Mouse (Mus musculus): ENCODE measurements at regions not wholly inside any gene's neighbourhood (a gene's known extent, or its start where the extent isn't known, plus 50 kb on each side); places are given as distances from the start of the nearest gene placed in this dataset.
A peak's percentile ranks its signal among the peaks of the same experiment; 100 is the strongest.

DNA sequence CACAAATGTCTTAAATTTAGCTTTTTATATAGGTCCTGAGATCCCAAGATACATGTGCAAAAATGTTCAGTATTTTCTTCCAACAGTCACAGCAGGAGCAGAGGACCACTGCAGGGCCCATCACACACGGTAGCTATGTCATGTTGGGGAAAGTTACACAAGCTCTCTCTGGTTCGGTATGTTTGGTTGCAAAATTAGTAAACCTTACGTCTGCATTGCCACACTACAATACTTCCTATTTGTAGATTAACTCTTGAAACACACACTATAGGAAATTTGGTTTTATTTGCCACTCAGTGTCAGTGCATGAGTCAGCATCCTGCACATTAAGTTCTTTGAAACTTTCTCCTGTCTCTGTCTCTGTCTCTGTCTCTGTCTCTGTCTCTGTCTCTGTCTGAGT is 82.0 kb downstream of the Cth start:
- no peaks in the 10 kb centered on the region for H3K27me3 ChIP-seq (replicated peaks; ENCODE audit: control insufficient read depth, insufficient read depth, low read length)
- H3K36me3 ChIP-seq (ENCODE audit: control insufficient read depth, insufficient read depth, low read length): no peaks in the 10 kb centered on the region
- H3K9me3 ChIP-seq (replicated peaks; ENCODE audit: control insufficient read depth, low read length): no peaks in the 10 kb centered on the region
- H3K4me2 ChIP-seq (ENCODE audit: low read length): no peak overlapping the region
- 88% methylated on average over 3 of the region's 3 CpGs for WGBS
- H3K9ac ChIP-seq (ENCODE audit: low read length): no peak overlapping the region
- no peak for DNase-seq (ENCODE audit: low spot score)
- 0 out of 2 replicates have a peak, but pooled peaks cover 4% of the 10 kb centered on the region for H3K4me1 ChIP-seq (ENCODE audit: control insufficient read depth, insufficient read depth, low read length)
- ATAC-seq: no peak
- no peak overlapping the region for H3K4me3 ChIP-seq (ENCODE audit: low read depth, low read length)
- H3K27ac ChIP-seq (ENCODE audit: low read depth, low read length): no peak overlapping the region

DNA sequence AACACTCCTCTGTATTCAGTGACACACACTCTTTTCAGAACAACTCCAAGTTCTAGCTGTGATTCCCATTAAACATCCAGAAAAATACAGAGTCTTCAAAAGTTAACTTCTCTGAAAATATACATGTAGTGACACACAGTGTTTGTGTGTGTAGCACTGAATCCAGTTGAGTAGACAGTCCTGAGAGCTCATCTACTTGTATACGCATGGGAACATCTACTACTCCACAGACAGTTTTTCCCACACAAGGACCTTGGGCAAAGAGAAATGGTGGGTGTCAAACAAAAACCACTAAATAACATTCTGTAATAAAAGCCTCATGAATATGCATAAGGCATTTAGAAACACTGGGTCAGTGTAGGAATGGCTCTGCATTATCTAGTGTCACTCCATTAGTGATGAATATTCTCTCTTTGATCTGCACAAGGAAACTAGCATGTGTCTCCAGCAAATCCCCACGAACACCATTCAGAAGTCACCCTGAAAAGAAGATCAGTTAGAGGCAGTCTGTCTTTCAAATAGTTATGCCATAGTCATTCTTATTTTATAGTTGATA is 83.6 kb downstream of the Cth start:
- no peak overlapping the region for H3K4me2 ChIP-seq (ENCODE audit: low read length)
- ATAC-seq: no peak
- 0 out of 2 replicates have a peak, but pooled peaks cover 4% of the 10 kb centered on the region for H3K4me1 ChIP-seq (ENCODE audit: control insufficient read depth, insufficient read depth, low read length)
- WGBS: 10% methylated on average over 2 of the region's 2 CpGs
- H3K4me3 ChIP-seq (ENCODE audit: low read depth, low read length): no peak overlapping the region
- no peak overlapping the region for H3K9ac ChIP-seq (ENCODE audit: low read length)
- H3K36me3 ChIP-seq (ENCODE audit: control insufficient read depth, insufficient read depth, low read length): no peaks in the 10 kb centered on the region
- peak; percentile 3 for DNase-seq (ENCODE audit: low spot score)
- no peak overlapping the region for H3K27ac ChIP-seq (ENCODE audit: low read depth, low read length)
- H3K27me3 ChIP-seq (replicated peaks; ENCODE audit: control insufficient read depth, insufficient read depth, low read length): no peaks in the 10 kb centered on the region
- H3K9me3 ChIP-seq (replicated peaks; ENCODE audit: control insufficient read depth, low read length): no peaks in the 10 kb centered on the region

DNA sequence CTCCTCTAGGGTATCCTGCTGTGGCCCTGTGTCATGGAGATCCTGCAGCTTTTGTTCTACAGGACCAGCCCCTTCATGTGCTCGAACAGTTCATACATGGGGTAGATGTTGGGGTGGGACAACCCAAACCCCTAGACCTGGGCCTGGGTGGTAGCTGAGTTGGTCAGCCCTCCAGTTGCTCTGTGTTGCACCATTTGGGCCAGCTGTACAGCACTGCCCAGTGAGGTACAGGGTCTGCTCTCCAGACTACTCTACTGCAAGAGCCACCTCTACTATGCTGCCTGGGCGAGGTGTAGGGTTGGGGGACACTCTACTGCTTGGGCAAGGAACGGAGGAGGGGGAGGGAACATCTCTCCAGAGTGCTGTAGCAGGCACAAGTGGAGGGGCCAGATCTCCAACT is 120.6 kb downstream of the Cth start:
- ATAC-seq (no peak), DNase-seq (ENCODE audit: low spot score) (no peak)
- no peak overlapping the region for H3K4me3 ChIP-seq (ENCODE audit: low read depth, low read length)
- H3K27ac ChIP-seq (ENCODE audit: low read depth, low read length): no peak overlapping the region
- no peak overlapping the region for H3K4me2 ChIP-seq (ENCODE audit: low read length)
- H3K9ac ChIP-seq (ENCODE audit: low read length): no peak overlapping the region
- no peaks in the 10 kb centered on the region for H3K9me3 ChIP-seq (replicated peaks; ENCODE audit: control insufficient read depth, low read length)
- no peaks in the 10 kb centered on the region for H3K36me3 ChIP-seq (ENCODE audit: control insufficient read depth, insufficient read depth, low read length)
- H3K27me3 ChIP-seq (replicated peaks; ENCODE audit: control insufficient read depth, insufficient read depth, low read length): no peaks in the 10 kb centered on the region
- no peaks in the 10 kb centered on the region for H3K4me1 ChIP-seq (ENCODE audit: control insufficient read depth, insufficient read depth, low read length)
- WGBS: 63% methylated on average over 3 of the region's 3 CpGs

DNA sequence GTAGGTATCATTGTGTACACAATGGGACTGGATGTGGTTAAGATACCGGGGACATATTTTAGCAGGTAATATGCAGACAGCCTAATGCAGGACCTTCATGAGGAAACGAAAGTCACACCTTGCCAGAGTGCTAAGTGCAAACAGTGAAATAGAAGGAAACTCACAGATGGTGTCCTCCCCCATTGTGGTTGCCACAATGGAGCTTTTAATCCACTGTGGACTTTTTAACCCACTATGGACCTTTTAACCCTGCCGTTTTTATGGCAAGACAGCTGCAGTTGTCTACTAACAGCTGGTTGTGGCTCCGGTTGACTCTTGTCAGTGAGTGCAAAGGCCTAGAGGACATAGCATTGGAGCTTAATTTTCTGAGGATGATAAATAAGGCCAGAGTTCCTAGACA is 121.5 kb downstream of the Cth start:
- Histone ChIP-seq H3K27ac (ENCODE audit: low read depth, low read length) (no peak overlapping the region), H3K9me3 (replicated peaks; ENCODE audit: control insufficient read depth, low read length) (no peaks in the 10 kb centered on the region), H3K4me1 (ENCODE audit: control insufficient read depth, insufficient read depth, low read length) (no peaks in the 10 kb centered on the region), H3K36me3 (ENCODE audit: control insufficient read depth, insufficient read depth, low read length) (no peaks in the 10 kb centered on the region), H3K4me2 (ENCODE audit: low read length) (no peak overlapping the region), H3K27me3 (replicated peaks; ENCODE audit: control insufficient read depth, insufficient read depth, low read length) (no peaks in the 10 kb centered on the region), H3K4me3 (ENCODE audit: low read depth, low read length) (no peak overlapping the region), H3K9ac (ENCODE audit: low read length) (no peak overlapping the region)
- no peak for ATAC-seq
- DNase-seq (ENCODE audit: low spot score): no peak
- WGBS: 80% methylated on average over 4 of the region's 4 CpGs

DNA sequence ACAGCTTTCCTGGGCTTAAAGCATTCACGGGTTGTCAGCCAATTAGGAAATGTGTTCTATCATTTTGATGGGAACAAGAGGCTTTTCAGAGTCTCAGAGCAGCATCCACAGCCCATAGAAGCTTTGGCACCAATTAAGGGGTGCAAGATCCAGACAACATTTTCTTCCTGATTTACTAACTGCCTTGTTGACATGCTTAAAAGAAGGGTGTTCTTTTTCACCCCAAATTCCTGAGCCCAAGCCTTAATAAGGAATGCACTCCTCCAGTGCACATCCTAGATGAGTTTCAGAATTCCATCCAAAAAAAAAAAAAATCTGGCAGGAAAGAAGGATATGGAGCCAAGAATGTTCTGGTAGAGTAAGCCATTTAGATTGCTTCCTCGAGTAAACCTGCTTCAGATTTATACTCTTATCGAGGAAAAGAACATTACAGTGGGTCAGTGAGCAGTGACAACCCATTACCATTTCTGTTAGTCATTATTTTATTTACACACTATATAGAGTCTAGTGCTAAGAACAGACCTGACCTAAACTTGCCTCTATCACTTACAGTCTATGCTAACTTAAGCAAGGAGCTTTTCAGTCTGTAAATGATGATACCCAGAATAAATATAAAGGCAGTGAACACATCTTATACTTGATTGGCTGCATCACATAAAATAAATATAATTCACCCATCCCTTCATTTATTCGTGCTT is 137.2 kb downstream of the Cth start:
- WGBS: 31% methylated on average over 4 of the region's 4 CpGs
- Histone ChIP-seq H3K4me3 (ENCODE audit: low read depth, low read length) (no peak overlapping the region), H3K9me3 (replicated peaks; ENCODE audit: control insufficient read depth, low read length) (no peaks in the 10 kb centered on the region), H3K9ac (ENCODE audit: low read length) (no peak overlapping the region), H3K27ac (ENCODE audit: low read depth, low read length) (no peak overlapping the region), H3K36me3 (ENCODE audit: control insufficient read depth, insufficient read depth, low read length) (no peaks in the 10 kb centered on the region), H3K4me1 (ENCODE audit: control insufficient read depth, insufficient read depth, low read length) (no peaks in the 10 kb centered on the region), H3K4me2 (ENCODE audit: low read length) (no peak overlapping the region), H3K27me3 (replicated peaks; ENCODE audit: control insufficient read depth, insufficient read depth, low read length) (no peaks in the 10 kb centered on the region)
- DNase-seq (ENCODE audit: low spot score): peak; percentile 55
- ATAC-seq: peak; percentile 78

DNA sequence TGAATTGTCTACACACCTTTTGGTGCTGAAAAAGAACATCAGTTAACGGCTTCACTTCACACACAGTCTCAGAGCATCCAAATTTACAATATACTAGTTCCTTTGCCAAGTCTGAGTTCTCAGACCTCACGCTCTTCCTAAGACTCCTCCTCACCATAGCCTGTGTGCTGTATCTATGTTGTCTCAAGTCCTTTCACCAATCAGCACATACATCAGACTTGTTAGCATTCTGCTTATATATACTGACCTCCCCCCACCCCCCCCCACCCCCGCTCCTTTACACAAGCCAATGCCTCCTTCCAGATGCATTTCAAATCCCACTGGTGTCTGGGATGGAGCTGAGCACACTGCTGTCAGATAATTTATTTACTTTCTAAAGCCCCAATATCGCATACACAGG is 143.8 kb downstream of the Cth start:
- no peak overlapping the region for H3K9ac ChIP-seq (ENCODE audit: low read length)
- H3K4me3 ChIP-seq (ENCODE audit: low read depth, low read length): no peak overlapping the region
- H3K36me3 ChIP-seq (ENCODE audit: control insufficient read depth, insufficient read depth, low read length): no peaks in the 10 kb centered on the region
- ATAC-seq (no peak), DNase-seq (ENCODE audit: low spot score) (no peak)
- H3K9me3 ChIP-seq (replicated peaks; ENCODE audit: control insufficient read depth, low read length): no peaks in the 10 kb centered on the region
- H3K4me1 ChIP-seq (ENCODE audit: control insufficient read depth, insufficient read depth, low read length): no peaks in the 10 kb centered on the region
- H3K27ac ChIP-seq (ENCODE audit: low read depth, low read length): no peak overlapping the region
- no peaks in the 10 kb centered on the region for H3K27me3 ChIP-seq (replicated peaks; ENCODE audit: control insufficient read depth, insufficient read depth, low read length)
- H3K4me2 ChIP-seq (ENCODE audit: low read length): no peak overlapping the region
- WGBS: 89% methylated on average over 4 of the region's 4 CpGs

DNA sequence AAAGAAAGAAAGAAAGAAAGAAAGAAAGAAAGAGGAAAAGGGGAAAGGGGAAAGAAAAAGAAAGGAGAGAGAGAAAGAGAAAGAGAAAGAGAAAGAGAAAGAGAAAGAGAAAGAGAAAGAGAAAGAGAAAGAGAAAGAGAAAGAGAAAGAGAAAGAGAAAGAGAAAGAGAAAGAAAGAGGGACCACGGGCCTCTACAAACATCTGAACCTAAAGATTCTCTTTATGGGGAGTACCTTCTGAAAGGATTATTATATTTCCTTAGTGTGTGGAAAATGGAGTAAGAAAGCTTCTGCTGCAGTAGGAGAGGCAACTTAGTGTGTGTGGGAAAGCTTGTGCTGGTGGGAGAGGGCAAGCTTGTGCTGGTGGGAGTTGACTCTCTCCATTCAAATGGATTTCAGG is 147.1 kb downstream of the Cth start:
- H3K27me3 ChIP-seq (replicated peaks; ENCODE audit: control insufficient read depth, insufficient read depth, low read length): no peaks in the 10 kb centered on the region
- H3K27ac ChIP-seq (ENCODE audit: low read depth, low read length): no peak overlapping the region
- no peaks in the 10 kb centered on the region for H3K9me3 ChIP-seq (replicated peaks; ENCODE audit: control insufficient read depth, low read length)
- no peak overlapping the region for H3K9ac ChIP-seq (ENCODE audit: low read length)
- WGBS: 100% methylated on average over 1 of the region's 1 CpGs
- DNase-seq (ENCODE audit: low spot score) (no peak), ATAC-seq (no peak)
- no peak overlapping the region for H3K4me3 ChIP-seq (ENCODE audit: low read depth, low read length)
- no peaks in the 10 kb centered on the region for H3K4me1 ChIP-seq (ENCODE audit: control insufficient read depth, insufficient read depth, low read length)
- H3K36me3 ChIP-seq (ENCODE audit: control insufficient read depth, insufficient read depth, low read length): no peaks in the 10 kb centered on the region
- no peak overlapping the region for H3K4me2 ChIP-seq (ENCODE audit: low read length)

DNA sequence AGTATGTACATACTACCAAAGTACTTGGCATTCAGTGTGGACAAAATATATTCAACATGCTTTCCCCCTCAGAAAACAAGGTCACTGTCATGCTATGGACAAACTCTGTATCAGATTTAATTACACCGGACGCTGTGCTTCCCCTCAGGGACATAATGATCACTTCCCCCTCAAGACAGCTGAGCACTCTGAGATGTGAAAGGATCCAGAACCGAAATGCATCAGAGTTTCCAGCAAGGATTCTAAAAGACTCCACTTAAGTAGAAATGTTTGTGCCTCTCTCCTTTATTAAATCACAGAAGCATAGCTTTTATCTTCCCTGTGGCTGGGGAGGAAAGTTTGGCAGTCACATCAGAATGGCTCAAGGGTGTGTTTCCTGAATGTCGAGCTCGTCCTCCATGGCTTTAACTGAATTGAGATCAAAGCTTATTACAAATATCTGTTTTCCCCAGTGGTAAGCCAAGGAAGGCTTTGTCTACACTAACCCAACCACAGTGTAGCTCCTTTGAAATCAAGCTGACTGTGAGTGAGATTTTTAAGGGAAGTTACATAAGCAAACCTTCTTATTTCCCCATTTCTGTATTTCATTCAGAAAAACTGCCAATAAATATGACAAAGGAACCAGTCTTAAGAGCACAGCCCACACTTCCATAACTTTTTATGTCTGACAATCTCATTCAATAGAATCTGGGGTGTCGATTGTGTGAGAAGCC is 161.2 kb downstream of the Cth start:
- Histone ChIP-seq H3K36me3 (ENCODE audit: control insufficient read depth, insufficient read depth, low read length) (no peaks in the 10 kb centered on the region), H3K4me3 (ENCODE audit: low read depth, low read length) (no peak overlapping the region), H3K27me3 (replicated peaks; ENCODE audit: control insufficient read depth, insufficient read depth, low read length) (no peaks in the 10 kb centered on the region), H3K9me3 (replicated peaks; ENCODE audit: control insufficient read depth, low read length) (no peaks in the 10 kb centered on the region), H3K4me1 (ENCODE audit: control insufficient read depth, insufficient read depth, low read length) (no peaks in the 10 kb centered on the region), H3K27ac (ENCODE audit: low read depth, low read length) (no peak overlapping the region), H3K4me2 (ENCODE audit: low read length) (no peak overlapping the region), H3K9ac (ENCODE audit: low read length) (no peak overlapping the region)
- ATAC-seq (no peak), DNase-seq (ENCODE audit: low spot score) (no peak)
- WGBS: 66% methylated on average over 6 of the region's 6 CpGs

DNA sequence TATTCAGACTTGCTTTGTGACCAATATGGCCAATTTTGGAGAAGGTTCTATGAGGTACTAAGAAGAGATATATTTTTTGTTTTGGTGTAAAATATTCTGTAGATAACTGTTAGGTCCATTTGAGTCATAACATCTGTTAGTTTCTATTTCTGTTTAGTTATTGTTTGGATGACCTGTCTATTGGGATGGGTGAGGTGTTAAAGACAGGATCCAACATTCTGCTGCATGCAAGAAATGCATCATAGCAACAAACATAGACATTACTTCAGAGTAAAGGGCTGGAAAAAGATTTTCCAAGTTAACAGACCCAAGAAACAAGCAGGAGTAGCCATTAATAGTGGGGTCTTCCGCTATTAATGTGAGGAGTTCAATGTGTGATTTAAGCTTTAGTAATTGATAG is 165.0 kb downstream of the Cth start:
- Histone ChIP-seq H3K9ac (ENCODE audit: low read length) (no peak overlapping the region), H3K4me3 (ENCODE audit: low read depth, low read length) (no peak overlapping the region), H3K4me1 (ENCODE audit: control insufficient read depth, insufficient read depth, low read length) (no peaks in the 10 kb centered on the region), H3K9me3 (replicated peaks; ENCODE audit: control insufficient read depth, low read length) (no peaks in the 10 kb centered on the region), H3K4me2 (ENCODE audit: low read length) (no peak overlapping the region), H3K27me3 (replicated peaks; ENCODE audit: control insufficient read depth, insufficient read depth, low read length) (no peaks in the 10 kb centered on the region), H3K27ac (ENCODE audit: low read depth, low read length) (no peak overlapping the region), H3K36me3 (ENCODE audit: control insufficient read depth, insufficient read depth, low read length) (no peaks in the 10 kb centered on the region)
- no peak for ATAC-seq
- no peak for DNase-seq (ENCODE audit: low spot score)
- WGBS: 98% methylated on average over 1 of the region's 1 CpGs
